Mouse (Mus musculus) WW6 (cell line): ENCODE data around the gene Zfp148.

Experiments
- DNase-seq: peaks from one replicate; pipeline ENCODE4 v3.0.0-alpha.2; 2013; ENCODE audit warnings: low read depth, low spot score

Gene Zfp148

DNA sequence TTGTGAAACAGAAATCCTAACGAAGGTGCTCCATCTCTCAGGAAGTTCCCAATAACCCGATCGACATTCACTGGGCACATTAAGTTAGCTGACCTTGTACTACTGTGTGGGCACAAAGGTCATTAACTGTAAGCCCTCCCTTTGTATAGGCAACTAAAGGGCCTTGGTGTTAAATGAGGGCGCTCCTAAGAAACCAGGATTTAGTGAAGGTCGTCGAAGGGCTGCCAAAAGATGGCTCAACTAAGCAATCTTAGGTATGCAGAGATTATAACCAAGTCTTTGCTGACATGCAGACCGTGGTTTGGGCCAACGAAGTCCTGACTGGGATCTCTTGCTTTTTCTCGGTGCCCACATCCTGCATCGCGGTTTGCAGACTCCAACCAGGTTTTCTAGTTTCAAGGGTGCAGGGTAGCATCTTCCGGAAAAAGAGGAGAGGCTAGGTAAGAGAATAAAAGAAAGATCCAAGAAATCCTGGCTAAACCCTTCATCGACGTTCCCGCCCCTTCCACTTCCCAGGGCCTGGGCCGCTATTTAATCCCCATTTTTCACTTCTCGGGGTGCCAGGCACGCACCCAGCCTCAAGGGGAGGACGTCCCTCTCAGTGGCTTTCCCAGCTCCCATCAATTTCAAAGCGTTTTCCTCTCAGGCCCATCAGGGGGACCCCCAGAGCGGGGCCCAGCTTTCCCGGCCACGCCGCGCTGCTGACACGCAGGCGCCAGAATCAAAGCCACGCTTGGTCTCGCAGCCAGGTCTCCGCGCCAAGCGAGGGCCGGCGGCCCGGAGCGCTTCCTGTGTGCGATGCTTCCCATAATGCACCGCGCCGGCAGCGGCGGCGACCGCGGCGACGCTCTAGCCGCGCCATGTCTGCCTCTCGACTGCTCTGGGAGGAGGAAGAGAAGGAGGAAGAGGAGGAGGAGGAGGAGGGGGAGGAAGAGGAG lies at the start of gene Zfp148:
Gene Zfp148, plus strand, starts transcription at position 893 of the 938 bp plus-strand sequence.
- peak; percentile 80 for DNase-seq

DNA sequence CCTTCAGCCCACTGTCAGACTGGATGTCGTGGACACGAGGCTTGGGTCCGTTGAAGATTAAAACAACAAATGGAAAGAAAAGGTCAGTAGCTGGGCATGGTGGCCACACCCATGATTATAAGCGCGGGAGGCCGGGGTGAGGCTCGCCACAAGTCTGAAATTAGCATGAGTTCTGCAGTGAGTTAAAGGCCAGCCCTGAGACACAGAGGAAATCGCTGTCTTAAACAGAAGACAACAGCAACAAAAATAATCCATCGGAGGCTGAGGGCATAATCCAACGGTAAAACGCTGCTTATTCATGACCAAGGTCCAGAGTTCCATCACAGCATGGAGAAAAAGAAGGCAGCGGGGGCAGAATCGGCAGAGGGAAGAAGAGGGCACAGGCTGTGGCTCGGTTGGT lies 47.6 kb upstream of the Zfp148 start:
- DNase-seq = no peak

DNA sequence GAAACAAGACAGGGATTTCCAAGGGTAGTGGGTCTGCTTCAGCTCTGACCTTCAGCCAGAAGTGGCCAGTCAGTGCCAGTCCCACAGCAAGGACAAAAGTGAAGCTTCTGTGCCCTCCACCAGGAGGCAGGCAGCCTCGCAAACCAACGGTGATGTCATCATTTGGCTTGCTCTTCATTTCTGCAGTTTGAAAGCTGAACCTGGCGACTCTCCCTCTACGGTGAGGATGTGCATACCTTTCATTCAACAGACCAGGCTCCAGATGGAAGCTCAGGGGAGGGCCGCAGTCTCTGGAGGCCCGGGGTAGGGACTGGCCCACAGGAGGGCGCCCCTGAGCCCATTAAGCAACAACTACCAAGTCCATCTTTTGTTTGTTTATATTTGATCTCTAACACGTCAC lies 43.5 kb upstream of the Zfp148 start:
- peak; percentile 65 for DNase-seq

DNA sequence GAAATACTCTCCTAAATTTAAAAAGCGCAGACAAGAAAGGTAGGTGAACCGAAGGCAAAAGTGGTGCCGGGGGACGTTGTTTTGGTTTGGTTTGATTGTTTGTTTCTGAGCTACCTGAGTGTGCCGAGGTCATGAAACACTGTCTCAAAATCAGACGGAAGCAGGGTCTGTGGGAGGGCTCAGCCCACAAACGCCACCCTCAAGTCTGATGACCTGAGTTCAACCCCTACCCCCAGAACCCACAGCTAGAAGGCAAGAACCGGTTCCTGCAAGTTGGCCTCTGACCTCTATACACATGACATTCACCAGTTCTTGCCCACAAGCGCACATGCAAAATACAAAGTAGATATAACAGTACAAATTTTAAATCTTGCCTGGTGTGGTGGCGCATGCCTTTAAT lies 43.0 kb upstream of the Zfp148 start:
- DNase-seq = no peak

DNA sequence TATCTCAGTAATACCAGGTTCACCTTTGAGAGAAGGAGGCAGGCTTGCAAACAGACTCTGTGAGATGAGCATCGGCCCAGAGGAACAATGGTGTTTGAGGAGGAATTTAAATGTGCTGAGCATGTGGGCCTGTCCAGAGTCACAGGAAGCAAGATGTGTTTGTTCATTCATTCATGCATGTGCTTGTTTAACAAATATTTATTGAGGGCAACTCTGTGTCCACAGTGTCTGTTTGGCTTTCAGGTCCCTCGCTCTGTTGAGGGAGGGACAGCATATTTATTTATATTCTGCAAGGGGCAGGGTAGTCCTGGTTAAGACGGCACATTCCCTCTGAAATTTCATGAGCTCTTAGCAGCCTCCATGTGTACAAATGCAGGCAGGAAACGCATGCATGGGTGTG lies 42.1 kb upstream of the Zfp148 start:
- DNase-seq = no peak

DNA sequence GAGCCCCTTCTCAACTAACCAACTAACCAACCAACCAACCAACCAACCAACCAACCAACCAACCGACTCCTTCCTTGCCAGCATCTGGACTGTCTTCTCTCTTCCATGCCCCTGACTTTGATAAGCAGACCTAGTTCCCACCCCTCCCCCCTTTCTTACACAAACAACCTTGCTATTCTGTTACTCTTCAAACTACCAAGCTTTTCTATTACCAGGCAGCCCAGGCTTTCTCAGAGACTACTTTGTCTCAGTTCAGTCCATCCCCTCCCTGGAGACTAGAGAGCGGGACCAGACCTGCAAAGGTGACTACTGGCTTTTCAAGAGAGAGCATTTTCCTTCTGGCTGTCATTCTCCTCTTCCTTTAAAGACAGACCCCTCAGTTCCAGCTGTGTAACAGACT lies 41.2 kb upstream of the Zfp148 start:
- DNase-seq = no peak

DNA sequence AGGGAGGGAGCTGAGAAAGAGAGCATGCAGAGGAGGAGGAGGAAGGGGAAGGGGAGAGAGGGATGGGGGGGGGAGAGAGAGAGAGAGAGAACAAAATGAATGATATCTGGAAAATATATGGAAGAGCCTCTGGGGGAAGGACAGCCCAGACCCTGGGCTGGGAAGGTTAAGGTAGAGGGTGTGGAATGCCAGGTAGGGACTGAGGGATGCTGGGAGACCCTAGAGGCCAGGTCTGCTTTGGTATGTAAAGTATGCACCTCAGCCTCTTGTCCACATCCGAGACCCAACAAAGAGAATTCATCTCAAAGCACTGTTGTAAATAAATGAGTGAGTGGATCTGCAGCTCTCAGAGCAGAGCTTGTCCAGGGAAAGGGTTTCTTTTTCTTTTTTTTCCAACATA lies 38.3 kb upstream of the Zfp148 start:
- no peak for DNase-seq

DNA sequence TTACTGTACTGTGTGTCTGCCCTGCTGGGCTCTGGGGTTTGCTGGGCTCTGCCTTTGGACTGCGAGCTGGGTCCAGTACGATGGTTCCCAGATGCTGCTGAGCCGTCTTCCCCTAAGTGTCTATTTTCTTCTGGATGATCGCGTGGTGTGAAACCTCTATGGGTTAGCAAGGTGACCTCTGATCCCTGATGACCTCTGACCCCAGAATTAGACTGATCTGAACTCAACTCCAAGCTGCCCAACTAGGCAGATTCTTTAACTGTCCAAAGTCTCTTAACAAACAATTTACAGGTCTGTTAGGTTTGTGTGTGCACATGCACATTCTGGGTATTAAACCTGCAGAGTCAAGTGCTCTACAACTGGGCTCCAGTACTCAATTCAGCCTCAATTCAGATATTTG lies 37.5 kb upstream of the Zfp148 start:
- no peak for DNase-seq

DNA sequence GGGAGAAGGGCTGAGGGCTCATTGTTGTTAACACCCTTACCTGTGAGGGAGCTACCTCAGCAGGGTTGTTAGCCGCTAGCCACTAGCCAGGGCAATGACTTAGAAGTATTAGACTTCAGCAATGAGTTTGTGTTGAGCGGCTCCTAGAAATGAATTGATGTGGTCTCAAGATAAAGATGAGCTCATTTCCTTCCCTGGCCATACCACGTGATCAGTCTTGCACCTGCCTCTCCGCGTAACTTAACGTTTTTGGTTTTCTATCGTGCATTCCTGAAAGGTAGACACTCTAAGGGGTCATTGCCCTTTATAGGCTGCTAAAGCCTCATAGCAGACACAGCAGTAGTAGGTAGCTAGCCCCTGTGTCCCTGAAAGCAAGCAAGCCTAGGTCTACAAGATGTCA lies 37.0 kb upstream of the Zfp148 start:
- no peak for DNase-seq

DNA sequence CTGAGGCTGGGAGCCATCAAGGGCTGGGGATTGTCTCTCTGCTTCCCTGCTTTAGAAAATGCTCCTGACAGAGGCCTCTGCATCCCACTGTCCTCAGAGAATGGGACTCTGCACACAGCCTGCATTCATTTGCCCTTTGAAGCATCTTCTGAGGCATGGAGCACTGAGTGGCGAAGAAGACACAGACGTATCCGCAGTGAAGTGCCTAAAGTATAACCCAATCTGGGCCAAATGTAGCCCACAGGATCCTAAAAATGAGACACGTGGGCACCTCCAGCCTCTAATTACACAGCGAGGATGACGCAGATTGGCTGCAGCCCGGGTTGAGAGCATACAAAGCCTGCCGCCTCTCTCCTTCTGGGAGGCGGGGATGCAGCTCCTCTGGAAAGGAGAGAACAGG lies 36.3 kb upstream of the Zfp148 start:
- no peak for DNase-seq

DNA sequence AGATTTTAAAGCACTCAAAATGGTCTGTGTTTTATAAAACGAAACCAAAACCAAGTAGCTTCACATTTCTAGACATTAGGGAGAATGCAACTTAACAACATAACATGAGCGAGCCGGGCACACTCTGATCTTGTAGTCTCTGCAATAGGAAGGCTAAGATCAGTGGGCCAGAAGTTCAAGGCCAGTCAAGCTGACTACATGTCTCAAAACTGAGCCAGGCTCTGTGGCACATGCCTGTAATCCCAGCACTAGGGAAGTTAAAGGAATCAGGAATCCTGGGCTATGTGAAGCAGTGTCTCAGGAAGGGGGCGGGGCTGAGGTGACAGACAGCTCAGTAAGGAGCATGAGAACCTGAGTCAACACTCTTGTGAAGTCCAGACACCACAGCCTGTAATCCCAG lies 35.8 kb upstream of the Zfp148 start:
- no peak for DNase-seq

DNA sequence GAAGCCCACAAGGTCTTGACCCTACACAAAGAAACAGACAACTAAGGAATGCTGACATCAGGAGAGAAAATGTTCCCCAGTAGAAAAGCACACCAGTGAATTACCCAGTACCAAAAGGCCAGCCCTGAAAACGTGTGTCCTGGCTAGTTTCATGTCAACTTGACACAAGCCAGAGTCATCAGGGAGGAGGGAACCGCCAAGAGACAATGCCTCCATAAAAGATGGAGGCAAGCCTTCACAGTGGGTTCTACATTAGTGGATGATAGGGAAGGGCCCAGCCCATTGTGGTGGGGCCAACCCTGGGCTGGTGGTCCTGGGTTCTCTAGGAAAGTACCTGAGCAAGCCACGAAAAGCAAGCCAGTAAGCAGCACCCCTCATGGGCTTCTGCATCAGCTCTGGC lies 34.3 kb upstream of the Zfp148 start:
- DNase-seq = no peak

DNA sequence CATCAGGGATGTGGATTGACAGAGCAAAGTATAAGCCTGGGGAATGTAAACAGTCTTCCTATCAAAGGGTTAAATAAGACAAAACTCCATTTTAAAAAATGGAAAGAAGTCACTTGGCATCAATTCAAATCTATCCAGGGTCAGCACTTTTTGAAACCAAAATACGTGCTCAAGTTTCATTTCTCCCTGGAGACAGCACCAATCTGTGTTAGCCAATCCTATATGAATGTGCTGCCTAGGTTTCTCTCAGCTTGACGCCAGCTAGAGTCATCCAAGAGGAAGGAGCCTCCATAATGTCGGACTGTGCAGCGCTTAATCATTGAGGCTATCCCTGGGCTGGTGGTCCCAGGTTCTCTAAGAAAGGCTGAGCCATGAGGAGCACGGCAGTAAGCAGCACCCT lies 33.5 kb upstream of the Zfp148 start:
- DNase-seq = no peak

DNA sequence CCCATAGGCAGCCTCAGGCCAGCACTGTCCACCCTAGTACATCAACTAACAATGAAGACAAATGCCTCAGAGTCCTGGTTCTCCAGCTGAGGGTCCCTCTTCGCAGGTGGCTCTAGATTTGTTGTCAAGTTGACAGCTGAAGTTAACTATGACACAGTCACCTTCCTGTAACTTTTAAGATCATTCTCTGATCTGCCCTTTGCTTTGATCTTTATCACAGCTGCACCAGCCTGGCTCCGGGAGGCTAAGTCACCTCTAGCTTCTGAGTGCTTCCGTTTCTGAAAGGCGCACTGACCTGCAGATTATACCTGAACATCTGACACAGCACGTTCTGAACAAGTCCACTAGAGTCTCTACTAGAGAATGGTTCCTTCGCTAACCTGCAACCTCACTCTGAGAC lies 22.8 kb upstream of the Zfp148 start:
- DNase-seq = no peak

DNA sequence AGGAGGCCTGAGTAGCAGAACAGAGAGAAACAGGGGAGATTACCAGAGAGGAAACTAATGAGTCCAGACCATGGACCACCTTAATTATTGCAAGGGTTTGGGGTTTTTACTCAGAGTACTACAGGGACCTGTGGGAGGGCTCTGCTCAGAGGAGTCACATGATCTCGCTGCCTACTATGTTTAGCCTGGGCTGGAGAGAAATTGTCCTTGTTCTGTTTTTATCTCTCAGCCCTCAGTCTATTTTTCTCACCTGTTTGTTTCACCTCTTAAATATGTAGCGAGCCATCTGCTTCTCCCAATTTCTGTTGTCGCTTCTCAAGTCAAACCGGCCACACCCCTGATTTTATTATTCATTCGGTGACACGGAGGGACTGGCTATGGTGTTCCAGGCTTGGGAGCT lies 14.9 kb upstream of the Zfp148 start:
- DNase-seq = no peak

DNA sequence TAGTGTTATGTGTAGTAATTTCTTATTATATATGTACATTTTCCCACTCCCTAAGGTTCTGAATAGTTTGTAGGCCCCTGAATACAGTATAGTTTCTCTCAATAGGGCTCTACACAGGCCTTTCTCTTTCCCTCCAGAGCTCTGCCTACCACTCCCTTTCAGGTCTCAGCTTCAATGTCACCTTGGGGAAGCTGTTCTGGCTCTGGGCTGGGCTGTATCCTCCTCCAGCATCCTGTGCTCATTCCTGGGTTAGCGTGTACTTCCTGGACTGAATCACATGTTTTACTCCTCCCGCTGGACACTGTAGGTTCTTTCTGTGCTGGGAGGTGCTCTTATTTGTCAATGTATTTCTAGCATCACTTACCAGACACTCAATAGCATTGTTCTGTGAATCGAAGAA lies 12.0 kb upstream of the Zfp148 start:
- DNase-seq = no peak

DNA sequence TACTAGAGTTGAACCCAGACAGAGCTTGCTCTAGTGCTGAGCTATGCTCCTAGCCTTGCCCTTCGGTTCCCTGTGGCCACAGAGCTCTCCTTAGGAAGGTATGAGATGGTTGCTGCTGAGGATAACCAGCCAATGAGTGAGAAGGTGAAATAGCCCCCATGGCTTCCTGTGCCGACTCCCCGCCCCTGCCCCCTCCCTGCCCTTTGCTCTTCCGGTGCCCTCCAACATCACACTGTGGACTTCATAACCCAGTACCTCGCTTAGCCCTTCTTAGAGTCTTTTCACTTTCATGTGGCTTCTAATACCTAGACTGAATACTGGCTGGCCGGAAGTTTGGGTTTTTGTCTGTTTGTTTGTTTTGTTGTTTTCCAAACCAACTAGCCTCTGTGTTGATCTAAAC lies 9.8 kb upstream of the Zfp148 start:
- no peak for DNase-seq

DNA sequence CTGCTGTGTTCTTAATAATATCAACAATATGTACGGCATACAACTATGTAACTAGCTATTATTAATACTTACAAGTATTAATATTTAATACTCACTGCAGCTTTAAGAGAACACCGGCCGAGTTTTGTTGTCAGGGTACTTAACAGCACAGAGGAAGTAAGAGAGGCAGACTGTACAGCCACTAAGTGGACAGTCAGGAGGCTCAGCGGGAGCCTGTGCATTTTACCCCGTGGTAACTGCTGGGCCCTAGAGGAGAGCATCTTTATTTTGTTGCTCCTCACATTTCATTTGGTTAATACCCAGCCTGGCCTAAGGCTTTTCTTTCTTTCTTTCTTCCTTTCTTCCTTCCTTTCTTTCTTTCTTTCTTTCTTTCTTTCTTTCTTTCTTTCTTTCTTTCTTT lies 8.0 kb upstream of the Zfp148 start:
- no peak for DNase-seq

DNA sequence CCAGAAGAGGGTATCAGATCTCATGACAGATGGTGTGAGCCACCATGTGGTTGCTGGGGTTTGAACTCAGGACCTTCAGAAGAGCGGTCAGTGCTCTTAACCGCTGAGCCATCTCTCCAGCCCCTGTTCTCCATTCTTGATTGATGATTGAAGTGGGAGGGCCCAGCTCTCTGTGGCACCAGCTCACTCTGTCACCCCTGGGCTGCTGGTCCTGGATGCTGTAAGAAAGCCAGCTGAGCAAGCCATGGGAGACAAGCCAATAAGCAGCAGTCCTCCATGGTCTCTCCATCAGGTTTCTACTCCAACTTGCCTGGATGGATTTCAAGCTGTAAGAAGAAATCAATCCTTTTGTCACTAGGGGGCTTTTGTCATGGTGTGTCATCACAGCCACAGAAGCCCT lies 7.3 kb upstream of the Zfp148 start:
- no peak for DNase-seq

DNA sequence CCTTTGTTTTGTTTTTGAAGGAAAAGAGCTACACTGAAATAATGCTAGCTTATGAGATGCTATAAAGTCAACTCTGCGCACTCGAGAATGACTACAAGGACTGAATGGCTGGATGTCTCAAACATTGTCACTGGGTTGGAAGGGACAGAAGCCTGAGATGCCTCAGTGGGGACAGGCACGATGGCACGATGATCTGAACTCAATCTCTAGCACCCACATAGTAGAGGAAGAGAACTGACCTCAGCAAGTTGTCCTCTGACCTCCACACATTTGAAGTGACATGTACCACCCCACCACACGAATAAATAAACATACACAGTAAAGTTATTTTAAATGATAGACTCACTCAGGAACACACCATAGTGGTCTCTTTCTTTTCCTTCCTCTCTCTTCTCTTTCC lies 4.4 kb upstream of the Zfp148 start:
- no peak for DNase-seq

DNA sequence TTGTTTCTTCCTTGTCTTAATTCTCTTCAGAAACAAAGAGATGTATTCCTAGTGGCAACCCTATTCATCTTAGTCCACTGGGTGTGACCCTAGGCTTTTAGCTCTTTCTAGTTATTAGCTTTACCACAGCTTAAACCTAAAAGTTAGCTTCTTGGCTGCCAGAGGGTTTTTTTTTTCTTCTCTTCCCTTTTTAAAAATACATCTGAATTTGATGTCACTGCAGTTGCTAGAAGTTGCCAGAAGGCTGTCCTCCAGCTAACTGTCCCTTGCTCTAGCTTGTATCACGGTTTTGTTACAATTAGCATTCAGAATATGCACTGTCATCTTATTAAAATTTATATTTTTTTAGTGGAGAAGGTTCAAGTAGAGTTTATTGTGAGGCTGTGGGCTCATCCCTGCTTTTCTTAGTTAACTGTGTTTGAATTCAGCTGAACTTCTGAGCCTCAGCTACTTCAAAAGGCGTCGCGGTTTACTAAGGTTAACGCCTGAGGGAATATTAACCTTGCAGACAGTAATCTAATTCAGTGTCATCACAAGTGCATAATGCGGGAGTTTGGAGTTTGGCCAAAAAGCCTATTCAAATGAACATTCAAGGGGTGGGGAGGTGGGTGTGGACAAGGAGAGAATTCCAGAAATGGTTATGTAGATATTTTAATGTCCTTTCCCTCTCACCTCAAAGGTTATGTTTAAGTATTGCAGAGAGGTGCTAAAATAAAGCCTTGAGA lies 1.3 kb upstream of the Zfp148 start:
- no peak for DNase-seq

DNA sequence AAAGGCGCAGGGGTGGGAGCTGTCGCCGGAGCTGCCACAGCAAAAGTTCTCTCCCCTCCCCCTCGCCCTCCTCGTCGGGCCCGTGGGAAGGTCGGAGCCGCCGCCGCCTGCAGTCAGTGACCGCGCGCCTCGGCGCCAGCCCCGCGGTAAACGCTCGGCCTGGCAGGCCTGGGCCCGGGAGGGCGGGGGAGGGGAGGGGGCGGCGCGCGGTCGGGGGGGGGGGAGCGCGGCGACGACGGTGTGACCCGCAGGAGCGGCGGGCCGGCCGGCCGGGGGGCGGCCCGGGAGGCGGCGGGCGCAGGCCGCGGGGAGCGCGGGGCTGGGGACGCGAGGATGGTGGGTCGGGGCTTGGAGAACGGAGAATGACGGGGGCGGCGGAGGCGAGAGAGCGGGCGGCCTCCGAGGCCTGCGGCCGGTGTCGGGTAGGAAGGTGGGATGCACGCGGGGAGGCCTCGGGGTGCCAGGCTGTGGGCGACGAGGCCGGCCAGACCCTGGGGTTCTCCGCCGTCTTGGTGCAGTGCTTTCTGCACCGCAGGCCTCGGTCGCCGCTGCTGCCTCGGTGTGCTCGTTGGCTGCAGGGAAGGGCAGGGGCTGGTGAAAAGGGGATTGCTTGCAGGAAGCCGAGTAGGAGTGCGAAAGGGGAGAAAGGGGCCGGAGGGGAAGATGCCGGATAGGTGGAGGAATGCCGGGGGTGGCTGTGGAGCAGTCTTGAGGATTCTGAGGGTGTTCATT lies 412 bp downstream of the Zfp148 start:
- DNase-seq = no peak
